Mouse (Mus musculus) liver, postnatal 0 days (tissue): ENCODE data around the gene Plekhg6. TPM values are rescaled to one million over a fixed set of nuclear protein-coding genes. Genes with fewer than 3 reads are reported as not detected.

ENCODE experiments used
- ATAC-seq: fragments of 200-750 bp; cut with Nextera tagmentation; 2 replicates; pipeline ENCODE4 v1.8.0; 2017; ENCODE audit warnings: mild to moderate bottlenecking, moderate library complexity
- DNase-seq: peaks from one replicate; pipeline ENCODE4 v3.0.0-alpha.2; 2016
- H3K27ac ChIP-seq: fragments of 300-500 bp; sonication (generic); 2 replicates; pipeline ENCODE4 v1.5.1; 2014; ENCODE audit warnings: antibody characterized with exemption, moderate library complexity, mild to moderate bottlenecking, low read depth
- H3K27me3 ChIP-seq: fragments of 300-500 bp; sonication (generic); 2 replicates; pipeline ENCODE4 v1.6.1; 2014; ENCODE audit warnings: low read length, control low read depth, mixed read lengths; ENCODE audit not compliant: insufficient read depth
- H3K36me3 ChIP-seq: fragments of 300-500 bp; sonication (generic); replicated peaks from 2 replicates; pipeline ENCODE4 v1.6.1; 2014; ENCODE audit warnings: mild to moderate bottlenecking, control low read depth, low read length, moderate library complexity, mixed read lengths; ENCODE audit not compliant: insufficient read depth
- H3K4me1 ChIP-seq: fragments of 300-500 bp; sonication (generic); 2 replicates; pipeline ENCODE4 v1.6.1; 2014; ENCODE audit warnings: antibody characterized with exemption, mild to moderate bottlenecking, control low read depth; ENCODE audit not compliant: insufficient read depth
- H3K4me2 ChIP-seq: fragments of 300-500 bp; sonication (generic); 2 replicates; pipeline ENCODE4 v1.6.1; 2014; ENCODE audit warnings: low read depth, mild to moderate bottlenecking, low read length, moderate library complexity, mixed read lengths
- H3K4me3 ChIP-seq: fragments of 300-500 bp; sonication (generic); 2 replicates; pipeline ENCODE4 v1.5.1; 2014; ENCODE audit warnings: low read depth, low read length
- H3K9ac ChIP-seq: fragments of 300-500 bp; sonication (generic); replicated peaks from 2 replicates; pipeline ENCODE4 v1.6.1; 2014; ENCODE audit warnings: mild to moderate bottlenecking, moderate library complexity
- H3K9me3 ChIP-seq: fragments of 300-500 bp; sonication (generic); 2 replicates; pipeline ENCODE4 v1.6.1; 2016; ENCODE audit warnings: mild to moderate bottlenecking, control low read depth, low read length, mixed read lengths
- CTCF ChIP-seq: sonication (generic); IDR thresholded peaks from 2 replicates; pipeline ENCODE4 v1.5.1; 2016; ENCODE audit warnings: antibody characterized with exemption, low read depth
- EP300 ChIP-seq: IDR thresholded peaks from 2 replicates; pipeline ENCODE4 v1.6.1; 2016; ENCODE audit warnings: antibody characterized with exemption, low read depth, mild to moderate bottlenecking
- WGBS: fragments of 180-500 bp; shearing (Covaris S2); extraction: QIAGEN DNeasy Blood & Tissue Kit; methylation state at CpG from one replicate; pipeline ENCODE4 v1.1.7; 2014; ENCODE audit not compliant: insufficient replicate concordance; 5-methylcytosine and 5-hydroxymethylcytosine counted together
- polyA plus RNA-seq: library from polyadenylated mRNA; unstranded; fragments of >200 nt; fragmentation: Nextera tagmentation; extraction: Ambion mirVana; gene quantifications from 2 replicates; pipeline ENCODE4 v1.2.1, GENCODE M21; 2015

Gene Plekhg6
- polyA plus RNA-seq, 1 experiment from 2014 or later: 1.2 TPM

GRCm38 (mm10) chr6:125348721-125349574 lies 31.6 kb downstream of the Plekhg6 start, which contains the start of gene Tnfrsf1a:
Gene Tnfrsf1a (plus strand): TSS chr6:125349362.
- TF ChIP-seq EP300 (no peak), CTCF (no peak)
- no peaks in the 10 kb centered on the region; the same call in 1 of the 2 replicates for H3K36me3 ChIP-seq

GRCm38 (mm10) chr6:125346029-125346428 lies 34.6 kb downstream of the Plekhg6 start:
- Histone ChIP-seq H3K9ac (no peak overlapping the region), H3K27ac (peak overlapping the region; percentile 76), H3K27me3 (no peaks in the 10 kb centered on the region), H3K36me3 (no peaks in the 10 kb centered on the region), H3K9me3 (no peaks in the 10 kb centered on the region), H3K4me2 (peak overlapping the region; percentile 32), H3K4me3 (no peak overlapping the region), H3K4me1 (peaks cover 33% of the 10 kb centered on the region)
- ATAC-seq (peak; percentile 64), DNase-seq (peak; percentile 51)
- 54% methylated on average over 2 of the region's 2 CpGs for WGBS
- TF ChIP-seq CTCF (no peak), EP300 (no peak)

More at GRCm38 (mm10) chr6:125348721-125349574, 31.6 kb downstream of the Plekhg6 start, which contains the start of gene Tnfrsf1a:
- Histone ChIP-seq H3K9me3 (no peaks in the 10 kb centered on the region), H3K4me3 (peak within 1 kb of the TSS; percentile 67), H3K9ac (peak within 1 kb of the TSS; percentile 92), H3K4me1 (peaks cover 49% of the 10 kb centered on the region), H3K27me3 (no peaks in the 10 kb centered on the region), H3K4me2 (peak within 1 kb of the TSS; percentile 88), H3K27ac (peak within 1 kb of the TSS; percentile 97)
- no peak for DNase-seq
- 12% methylated on average over 22 of the region's 22 CpGs for WGBS
- peak; percentile 10; the same call in 1 of the 2 replicates for ATAC-seq

GRCm38 (mm10) chr6:125345625-125346024 lies 35.0 kb downstream of the Plekhg6 start:
- Histone ChIP-seq H3K4me2 (peak overlapping the region; percentile 32), H3K27ac (peak overlapping the region; percentile 76), H3K4me1 (peaks cover 32% of the 10 kb centered on the region), H3K9me3 (no peaks in the 10 kb centered on the region), H3K36me3 (no peaks in the 10 kb centered on the region), H3K27me3 (no peaks in the 10 kb centered on the region), H3K4me3 (no peak overlapping the region), H3K9ac (no peak overlapping the region)
- ATAC-seq: peak; percentile 16
- 44% methylated on average over 1 of the region's 1 CpGs for WGBS
- DNase-seq: no peak
- TF ChIP-seq CTCF: no peak
- no peak for TF ChIP-seq EP300

- H3K9me3 ChIP-seq: no peaks in the 10 kb centered on the region
- no peaks in the 10 kb centered on the region for H3K36me3 ChIP-seq
- no peak for TF ChIP-seq CTCF
- no peak for TF ChIP-seq EP300
- no peak overlapping the region for H3K4me3 ChIP-seq
- no peak for DNase-seq
- H3K27me3 ChIP-seq: no peaks in the 10 kb centered on the region
- H3K9ac ChIP-seq: no peak overlapping the region
- no peak for ATAC-seq
- H3K4me1 ChIP-seq: peaks cover 35% of the 10 kb centered on the region
- H3K4me2 ChIP-seq: 0 out of 2 replicates have a peak overlapping the region, but pooled peaks have one; percentile 24
- 51% methylated on average over 4 of the region's 4 CpGs for WGBS
- H3K27ac ChIP-seq: peak overlapping the region; percentile 76
Observed at GRCm38 (mm10) chr6:125344866-125345265, 35.7 kb downstream of the Plekhg6 start.

- 55% methylated on average over 8 of the region's 8 CpGs for whole genome bisulfite sequencing
Observed at GRCm38 (mm10) chr6:125344084-125344483, 36.5 kb downstream of the Plekhg6 start.

GRCm38 (mm10) chr6:125342198-125342597 lies 38.4 kb downstream of the Plekhg6 start:
- ATAC-seq (no peak), DNase-seq (no peak)
- no peak for TF ChIP-seq EP300
- no peak for TF ChIP-seq CTCF
- Histone ChIP-seq H3K4me2 (no peak overlapping the region; the same call in 1 of the 2 replicates), H3K36me3 (no peaks in the 10 kb centered on the region), H3K9ac (no peak overlapping the region), H3K27ac (peak overlapping the region; percentile 31; the same call in 1 of the 2 replicates), H3K4me3 (no peak overlapping the region), H3K27me3 (no peaks in the 10 kb centered on the region), H3K9me3 (no peaks in the 10 kb centered on the region), H3K4me1 (peaks cover 32% of the 10 kb centered on the region)
- 48% methylated on average over 3 of the region's 3 CpGs for WGBS

More at GRCm38 (mm10) chr6:125344084-125344483, 36.5 kb downstream of the Plekhg6 start:
- Histone ChIP-seq H3K27me3 (no peaks in the 10 kb centered on the region), H3K9ac (no peak overlapping the region), H3K9me3 (no peaks in the 10 kb centered on the region), H3K4me1 (peaks cover 38% of the 10 kb centered on the region), H3K4me2 (peak overlapping the region; percentile 24), H3K27ac (peak overlapping the region; percentile 74), H3K36me3 (no peaks in the 10 kb centered on the region), H3K4me3 (no peak overlapping the region)
- TF ChIP-seq CTCF (no peak), EP300 (no peak)
- no peak for DNase-seq
- ATAC-seq: no peak
